Mouse (Mus musculus) left cerebral cortex, postnatal 4 days (tissue): Measurements from ENCODE around the gene Palld. TPM values are rescaled to one million over a fixed set of nuclear protein-coding genes. Genes with fewer than 3 reads are reported as not detected.

Experiments used
- DNase-seq: peaks from one replicate; pipeline ENCODE4 v3.0.0-alpha.2; 2022
- intact Hi-C: fragments of 180-260 bp; cut with DNase I; formaldehyde crosslinking; loops from one replicate; pipeline ENCODE4 v1.15.1; 2025
- total RNA-seq, 2 experiments: library from RNA; stranded (reverse); gene quantifications; 2 replicates each; pipeline ENCODE4 v1.2.3; 2021

The Palld gene
- total RNA-seq, 2 experiments from 2014 or later = 7.3 to 9.5 TPM

DNA sequence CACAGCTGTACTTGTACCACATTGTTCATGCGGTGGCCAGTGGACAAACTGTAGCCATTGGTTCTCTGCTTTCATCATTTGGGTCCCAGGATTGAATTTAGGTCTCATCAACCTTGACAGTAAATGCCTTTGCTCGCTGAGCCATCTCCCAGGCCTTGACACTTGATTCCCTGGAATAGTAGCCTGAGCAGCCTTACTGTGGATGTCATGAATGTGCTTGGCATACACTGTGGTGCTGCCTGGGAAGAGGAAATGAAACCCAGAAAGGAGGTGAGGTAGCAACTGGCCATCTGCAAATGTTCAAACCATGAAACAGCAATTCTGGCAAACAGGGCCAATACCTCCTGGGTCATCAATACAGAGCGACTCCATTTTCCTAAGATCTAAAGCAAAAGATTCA lies 34.0 kb downstream of the Palld start:
- DNase-seq = no peak
- intact Hi-C loops = no loop called here

DNA sequence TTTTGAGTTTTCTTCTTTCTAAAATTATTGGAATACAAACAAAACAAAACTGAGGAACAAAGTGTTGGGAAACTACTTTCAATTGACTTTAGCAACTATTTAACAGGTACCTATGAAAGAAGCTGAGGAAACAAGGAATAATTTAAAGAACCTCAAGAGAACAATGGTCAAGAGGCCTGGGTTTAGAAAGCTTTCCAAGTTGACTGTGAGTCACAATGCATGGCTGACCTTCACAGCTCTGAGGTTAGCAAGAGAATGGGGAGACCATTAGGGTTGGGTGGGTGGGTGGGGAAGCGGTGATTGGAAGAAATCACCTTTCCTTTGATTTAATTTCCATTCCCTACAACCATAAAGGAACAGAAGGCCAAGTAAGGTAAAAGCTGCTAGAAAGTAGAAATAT lies 35.6 kb downstream of the Palld start:
- intact Hi-C loops = no loop called here
- no peak for DNase-seq

DNA sequence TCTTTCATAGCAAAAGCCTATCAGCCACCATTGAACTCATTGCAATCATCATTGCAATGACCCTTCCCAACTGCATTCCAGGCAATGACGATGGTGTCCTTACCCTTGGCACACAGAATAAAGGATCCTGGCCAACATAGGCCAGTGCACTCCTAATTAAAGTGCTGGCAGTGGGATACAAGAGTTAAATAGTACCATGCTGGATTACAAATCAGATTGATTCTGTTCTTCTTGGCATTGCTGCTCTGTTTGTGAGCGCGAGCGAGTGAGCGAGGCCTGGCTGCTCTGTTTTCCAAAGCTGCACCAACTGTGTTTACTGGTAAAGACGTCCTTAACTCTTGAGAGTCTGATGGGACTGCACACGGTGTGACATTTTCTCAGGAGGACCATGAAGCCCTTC lies 37.1 kb downstream of the Palld start:
- intact Hi-C loops = no loop called here
- DNase-seq = no peak

DNA sequence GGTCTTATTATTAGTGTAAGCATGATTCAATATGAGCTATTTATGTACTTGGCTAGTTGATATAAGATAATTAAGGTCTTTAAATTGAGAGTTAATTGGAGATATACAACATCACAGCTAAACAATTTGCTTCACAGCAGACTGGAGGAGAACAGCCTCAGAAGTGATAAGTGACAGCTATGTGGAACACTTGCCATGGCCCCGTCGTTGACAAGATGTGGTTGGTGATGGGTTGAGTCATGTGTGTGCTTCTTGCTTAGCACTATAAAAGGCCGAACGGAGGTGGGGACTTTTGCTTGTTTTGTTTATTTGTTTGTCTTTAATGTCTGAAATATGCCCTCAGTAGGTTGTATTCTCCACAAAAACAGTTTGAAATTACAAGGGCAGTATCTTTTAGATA lies 51.2 kb downstream of the Palld start:
- intact Hi-C loops = no loop called here
- no peak for DNase-seq

- intact Hi-C loops = no loop called here
These were observed 53.8 kb downstream of the Palld start for GRCm38 (mm10) chr8:61848581-61849162.

GRCm38 (mm10) chr8:61847494-61847893 lies 55.0 kb downstream of the Palld start:
- intact Hi-C loops = no loop called here
- DNase-seq = no peak

More at GRCm38 (mm10) chr8:61848581-61849162, 53.8 kb downstream of the Palld start:
- DNase-seq = peak; percentile 22

GRCm38 (mm10) chr8:61844992-61845391 lies 57.5 kb downstream of the Palld start:
- DNase-seq = no peak
- intact Hi-C loops = no loop called here

DNA sequence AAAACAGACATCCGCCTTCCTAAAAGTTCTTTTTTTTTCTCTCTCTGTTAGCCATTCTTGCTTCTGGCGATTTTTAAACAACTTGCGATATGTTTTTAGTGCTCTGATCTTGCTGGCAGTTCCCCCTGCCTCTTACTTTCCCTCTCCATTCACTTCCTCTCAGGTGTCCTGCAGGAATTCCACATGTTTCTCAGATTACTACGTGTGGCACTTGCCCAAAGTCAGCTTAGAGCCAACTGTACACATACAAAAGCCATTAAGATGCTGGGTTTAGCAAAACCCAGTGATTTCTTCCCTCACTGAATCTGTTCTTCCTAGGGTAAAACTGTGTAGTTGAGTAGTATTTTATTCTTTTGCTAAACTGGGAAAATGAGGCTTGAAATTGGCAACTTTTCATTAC lies 57.9 kb downstream of the Palld start:
- no peak for DNase-seq
- intact Hi-C loops = no loop called here

- intact Hi-C loops = no loop called here
- no peak for DNase-seq
These were observed 58.7 kb downstream of the Palld start for GRCm38 (mm10) chr8:61843776-61844175.

- intact Hi-C loops = no loop called here
- DNase-seq = no peak
These were observed 69.3 kb downstream of the Palld start for GRCm38 (mm10) chr8:61833211-61833610.

DNA sequence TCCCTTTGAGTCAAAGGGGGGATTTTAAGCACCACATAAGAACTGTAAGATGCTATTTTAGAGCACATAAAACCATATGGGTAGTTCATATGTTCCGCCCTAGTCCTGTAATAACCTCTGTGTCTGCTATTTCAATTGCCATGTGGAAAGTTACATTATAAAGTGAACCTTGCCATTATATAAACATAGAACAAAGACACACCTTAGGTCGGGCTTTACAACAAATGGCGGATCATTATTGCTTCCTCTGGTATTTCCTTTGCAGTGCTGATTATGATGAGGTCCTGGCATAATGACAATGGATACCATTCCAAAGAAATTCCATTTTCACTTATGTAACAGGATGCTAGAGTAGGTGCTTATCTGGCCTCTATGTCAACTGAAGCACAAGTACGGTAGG lies 70.5 kb downstream of the Palld start:
- intact Hi-C loops = no loop called here
- no peak for DNase-seq

- no peak for DNase-seq
- intact Hi-C loops = no loop called here
These were observed 71.7 kb downstream of the Palld start for GRCm38 (mm10) chr8:61830821-61831220.

- DNase-seq = no peak
- intact Hi-C loops = no loop called here
These were observed 77.9 kb downstream of the Palld start for GRCm38 (mm10) chr8:61824563-61824962.

DNA sequence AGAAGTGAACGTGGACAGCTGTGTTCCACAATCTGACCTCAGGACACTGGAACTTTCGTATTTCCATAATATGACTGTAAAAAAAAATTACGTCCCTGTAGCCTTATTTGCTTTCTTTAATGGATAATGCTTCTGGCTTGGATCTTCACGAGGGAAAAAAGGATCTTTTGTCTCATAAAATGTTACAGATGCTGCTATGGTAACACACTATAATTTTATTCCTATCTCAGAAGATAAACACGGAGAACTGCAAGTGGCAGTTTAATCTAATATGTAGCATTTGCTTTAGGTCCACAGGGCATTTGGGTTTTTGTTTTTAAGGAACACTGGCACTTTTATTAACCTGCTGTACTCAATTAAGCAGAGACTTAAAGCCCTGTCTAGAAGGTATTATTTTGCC lies 79.3 kb downstream of the Palld start:
- intact Hi-C loops = no loop called here
- DNase-seq = no peak

GRCm38 (mm10) chr8:61803764-61804163 lies 98.7 kb downstream of the Palld start:
- intact Hi-C loops = no loop called here
- DNase-seq = no peak

- intact Hi-C loops = no loop called here
- no peak for DNase-seq
These were observed 99.7 kb downstream of the Palld start for GRCm38 (mm10) chr8:61802840-61803239.

DNA sequence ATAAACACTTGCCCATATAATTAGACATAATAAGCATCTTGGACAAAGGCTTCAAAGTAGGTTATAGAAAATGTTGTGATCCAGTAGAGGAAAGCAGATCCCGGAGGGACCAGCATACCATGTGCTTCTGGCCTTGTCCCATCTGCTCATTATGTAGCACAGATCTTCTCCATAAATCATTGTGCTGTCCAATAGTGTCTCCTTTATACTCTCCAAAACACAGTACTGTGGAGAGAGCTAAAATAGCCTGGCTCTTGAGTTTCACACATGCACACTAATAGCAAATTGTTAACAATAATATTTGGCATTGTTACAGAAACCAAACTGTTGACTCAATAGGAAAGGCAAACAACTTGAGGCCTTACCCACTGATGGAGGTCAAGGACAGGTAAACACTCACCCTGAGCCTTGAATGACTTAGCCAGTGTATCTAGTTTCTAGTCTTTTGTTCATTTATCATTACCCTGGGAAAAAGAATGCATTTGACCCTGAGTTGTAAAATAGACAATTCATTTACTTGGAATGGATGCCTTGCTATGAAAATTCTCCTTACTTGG lies 105.0 kb downstream of the Palld start:
- intact Hi-C loops = no loop called here
- no peak for DNase-seq

GRCm38 (mm10) chr8:61796537-61797050 lies 105.9 kb downstream of the Palld start:
- intact Hi-C loops = no loop called here
- DNase-seq = no peak

DNA sequence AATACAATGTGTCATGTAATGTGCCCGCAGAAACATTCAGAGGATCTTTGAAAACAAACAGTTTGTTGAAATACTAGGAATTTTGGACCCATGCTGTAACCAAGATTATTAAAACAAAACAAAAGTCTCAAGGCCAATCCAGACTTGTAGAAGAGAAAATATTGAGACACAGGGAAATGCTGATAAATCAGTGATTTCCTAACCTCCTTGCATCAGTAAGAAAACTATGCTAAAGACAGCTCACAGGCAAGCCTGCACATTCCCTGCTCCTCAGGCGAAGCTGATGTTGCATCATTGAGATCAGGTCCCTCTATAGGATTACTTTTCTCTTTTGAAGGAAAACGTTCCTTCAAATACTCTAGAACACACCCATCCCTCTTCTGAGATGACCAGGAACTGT lies 112.5 kb downstream of the Palld start:
- DNase-seq = no peak
- intact Hi-C loops = no loop called here

DNA sequence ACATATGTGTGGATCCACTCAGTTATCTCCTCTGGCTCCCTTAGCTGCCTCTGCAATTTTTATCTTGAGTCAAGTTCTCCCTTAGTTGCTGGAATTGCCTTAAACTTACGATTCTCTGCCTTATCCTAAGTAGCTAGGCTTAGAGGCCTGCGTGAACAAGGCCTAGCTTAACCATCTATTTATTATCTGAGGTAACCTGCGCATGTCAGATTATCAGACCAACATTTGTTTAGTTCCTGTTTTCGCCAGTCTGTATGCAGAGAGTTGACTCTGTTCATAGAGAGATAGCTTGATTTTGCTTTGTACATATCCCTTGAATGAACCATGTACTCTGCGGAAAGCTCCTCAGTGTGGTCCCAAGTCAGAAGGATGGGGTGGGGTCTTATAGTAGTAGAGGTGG lies 113.2 kb downstream of the Palld start:
- DNase-seq = no peak
- intact Hi-C loops = no loop called here

DNA sequence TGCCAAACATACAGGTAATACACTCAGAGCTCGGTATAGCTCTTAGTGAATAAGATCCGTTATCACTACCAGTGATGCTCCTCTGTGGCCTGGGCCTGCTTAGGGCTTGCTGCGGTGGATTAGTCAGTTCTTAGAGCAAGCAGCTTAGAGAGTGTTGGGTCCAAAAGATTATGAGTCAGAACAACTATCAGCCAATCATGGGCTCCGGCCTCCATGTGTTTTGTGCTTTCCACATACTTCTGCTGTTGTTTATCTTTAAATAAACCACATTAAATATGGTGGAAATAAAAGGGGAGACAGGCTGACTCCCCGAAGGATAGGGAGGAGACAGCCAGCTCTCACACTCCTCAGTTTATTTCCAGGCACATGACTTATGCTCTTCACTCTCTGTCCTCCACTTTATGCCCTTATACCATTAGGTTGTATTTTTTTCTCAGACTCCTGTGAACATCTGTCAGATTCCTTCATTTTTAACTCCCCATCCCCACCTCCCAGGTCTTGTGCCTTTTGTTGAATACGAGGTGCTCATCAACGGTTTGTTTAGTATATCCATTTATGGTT lies 119.5 kb downstream of the Palld start:
- intact Hi-C loops = no loop called here

GRCm38 (mm10) chr8:61780652-61781257 lies 121.7 kb downstream of the Palld start:
- intact Hi-C loops = no loop called here
- DNase-seq = no peak

More for the DNA sequence above, 119.5 kb downstream of the Palld start:
- DNase-seq = no peak
